Mouse (Mus musculus): ENCODE measurements around the gene Heatr4. TPM values are rescaled to one million over a fixed set of nuclear protein-coding genes. Genes with fewer than 3 reads are reported as not detected.
"Not testable (repeated sequence)": the region's sequence is repeated elsewhere in the genome, so short reads cannot be mapped to it uniquely, and the experiment has no call there.

The Heatr4 gene
- polyA plus RNA-seq, 1 experiment from 2014 or later: not detected

DNA sequence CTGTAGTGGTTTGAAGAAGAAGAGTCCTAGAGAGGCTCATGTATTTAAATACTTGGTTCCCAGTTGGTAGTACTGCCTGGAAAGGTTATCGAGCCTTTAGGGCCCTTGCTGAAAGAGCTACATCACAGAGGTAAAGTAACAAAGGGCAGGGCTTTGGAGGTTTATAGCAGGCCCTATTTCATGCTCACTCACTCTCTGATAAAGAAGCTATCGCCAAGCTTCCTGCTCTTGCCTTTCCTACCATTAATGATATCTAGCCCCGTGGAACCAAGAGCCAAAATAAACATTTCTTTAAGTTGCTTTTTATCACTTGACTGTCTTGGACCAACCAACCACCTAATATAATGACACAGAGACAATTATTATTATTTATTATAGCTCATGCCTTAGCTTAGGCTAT lies 15.8 kb upstream of the Heatr4 start:
- H3K4me3 ChIP-seq (ENCODE audit: low read length): no peak overlapping the region
- H3K27ac ChIP-seq (ENCODE audit: low read length): no peak overlapping the region
- H3K4me1 ChIP-seq (ENCODE audit: insufficient read depth, low read length): peaks cover 18% of the 10 kb centered on the region
- no peak for ATAC-seq (ENCODE audit: low FRiP score, low TSS enrichment)
- H3K9ac ChIP-seq (replicated peaks; ENCODE audit: low read length): no peak overlapping the region
- no peak overlapping the region for H3K4me2 ChIP-seq (replicated peaks; ENCODE audit: low read depth, low read length)
- WGBS: 16% methylated on average over 3 of the region's 3 CpGs
- no peaks in the 10 kb centered on the region for H3K27me3 ChIP-seq (ENCODE audit: insufficient read depth, low read length)
- H3K9me3 ChIP-seq (ENCODE audit: low read length): 0 out of 2 replicates have a peak, but pooled peaks cover 3% of the 10 kb centered on the region
- H3K36me3 ChIP-seq (ENCODE audit: insufficient read depth, low read length): no peaks in the 10 kb centered on the region

DNA sequence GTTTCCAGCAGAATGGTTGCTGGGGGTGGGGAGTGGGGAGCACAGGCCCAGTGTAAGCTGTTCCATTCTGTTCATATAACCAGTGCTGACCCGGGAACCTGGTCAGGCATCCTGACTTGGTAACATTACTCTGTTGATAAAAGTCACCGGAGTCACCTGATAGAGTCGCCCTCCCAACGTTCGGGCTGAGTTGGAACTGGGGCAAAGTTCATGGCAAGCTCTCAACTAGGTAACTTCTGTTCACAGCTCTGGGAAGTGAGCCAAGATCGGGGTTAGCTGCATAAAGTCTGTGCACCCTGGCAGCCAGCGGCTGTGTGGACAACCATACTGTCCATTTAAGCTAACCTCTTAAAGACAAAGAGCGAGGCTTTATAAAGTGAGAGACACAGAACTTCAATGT lies 14.6 kb upstream of the Heatr4 start:
- ATAC-seq (ENCODE audit: low FRiP score, low TSS enrichment): peak; percentile 74
- not testable (repeated sequence) for H3K9ac ChIP-seq (replicated peaks; ENCODE audit: low read length); H3K36me3 ChIP-seq (ENCODE audit: insufficient read depth, low read length); H3K4me3 ChIP-seq (ENCODE audit: low read length); H3K27ac ChIP-seq (ENCODE audit: low read length); H3K9me3 ChIP-seq (ENCODE audit: low read length); H3K4me2 ChIP-seq (replicated peaks; ENCODE audit: low read depth, low read length); H3K27me3 ChIP-seq (ENCODE audit: insufficient read depth, low read length)
- H3K4me1 ChIP-seq (ENCODE audit: insufficient read depth, low read length): peaks cover 18% of the 10 kb centered on the region
- WGBS: 18% methylated on average over 8 of the region's 8 CpGs

DNA sequence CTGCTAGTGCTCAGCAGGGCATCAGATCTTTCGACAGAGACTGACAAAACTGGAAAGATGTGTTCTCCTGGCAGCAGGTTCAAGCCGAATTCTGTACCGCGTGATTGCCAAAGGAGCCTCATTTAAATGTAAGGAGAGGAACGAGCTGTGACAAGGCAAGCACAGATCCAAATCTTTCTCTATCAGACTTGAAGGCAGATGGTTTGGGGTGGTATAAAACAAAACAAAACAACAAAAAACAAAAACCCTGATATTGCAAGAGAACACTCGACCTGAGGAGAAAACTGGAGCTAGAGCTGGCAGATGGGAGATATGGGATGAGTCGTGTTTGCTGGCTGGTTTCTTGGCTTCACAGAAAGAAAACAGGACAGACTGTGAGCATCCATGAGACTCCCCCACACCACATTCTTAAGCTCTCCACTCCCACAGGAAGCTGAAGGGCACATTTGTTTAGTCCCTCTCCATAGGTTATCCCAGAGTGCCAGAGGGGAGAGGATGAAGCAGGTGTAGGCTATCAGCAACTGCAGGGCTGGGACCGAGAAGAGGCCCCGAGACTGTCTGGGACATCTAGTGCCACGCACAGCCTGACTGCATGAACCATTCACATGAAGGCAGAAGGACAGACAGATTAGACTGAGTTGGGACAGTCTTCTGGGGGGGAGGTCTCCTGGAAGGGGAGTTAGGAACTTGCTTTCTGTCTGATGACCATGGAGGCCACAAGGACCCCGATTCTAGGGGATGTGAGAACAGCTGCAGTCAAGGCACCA lies 13.9 kb upstream of the Heatr4 start:
- Histone ChIP-seq H3K27ac (ENCODE audit: low read length) (peak overlapping the region; percentile 16; the same call in 1 of the 2 replicates), H3K36me3 (ENCODE audit: insufficient read depth, low read length) (0 out of 2 replicates have a peak, but pooled peaks cover 11% of the 10 kb centered on the region), H3K4me1 (ENCODE audit: insufficient read depth, low read length) (peaks cover 18% of the 10 kb centered on the region), H3K27me3 (ENCODE audit: insufficient read depth, low read length) (no peaks in the 10 kb centered on the region), H3K9me3 (ENCODE audit: low read length) (0 out of 2 replicates have a peak, but pooled peaks cover 3% of the 10 kb centered on the region), H3K4me2 (replicated peaks; ENCODE audit: low read depth, low read length) (no peak overlapping the region), H3K4me3 (ENCODE audit: low read length) (no peak overlapping the region), H3K9ac (replicated peaks; ENCODE audit: low read length) (no peak overlapping the region)
- WGBS: 33% methylated on average over 11 of the region's 11 CpGs
- ATAC-seq (ENCODE audit: low FRiP score, low TSS enrichment): peak; percentile 64

DNA sequence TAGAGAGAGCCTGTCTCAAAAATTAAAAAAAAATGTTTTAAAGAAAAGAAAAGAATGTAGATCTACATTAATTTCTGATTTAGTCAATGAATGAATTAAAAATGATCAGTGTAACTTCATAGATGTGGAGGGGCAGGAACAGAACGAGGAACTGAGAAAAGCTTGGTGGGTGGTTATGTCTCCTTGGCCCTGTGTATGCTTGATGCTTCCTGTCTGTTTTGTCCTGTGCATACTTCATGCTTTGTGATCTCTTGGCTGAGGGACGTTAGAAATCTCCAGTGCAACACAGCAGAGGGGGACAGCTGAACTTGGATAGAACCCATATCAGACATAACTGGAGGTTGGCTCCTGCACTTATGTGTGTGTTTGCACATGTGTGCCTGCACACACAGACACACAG lies 12.6 kb upstream of the Heatr4 start:
- ATAC-seq (ENCODE audit: low FRiP score, low TSS enrichment): no peak
- Histone ChIP-seq H3K36me3 (ENCODE audit: insufficient read depth, low read length) (0 out of 2 replicates have a peak, but pooled peaks cover 18% of the 10 kb centered on the region), H3K4me1 (ENCODE audit: insufficient read depth, low read length) (peaks cover 18% of the 10 kb centered on the region), H3K4me2 (replicated peaks; ENCODE audit: low read depth, low read length) (no peak overlapping the region), H3K27me3 (ENCODE audit: insufficient read depth, low read length) (no peaks in the 10 kb centered on the region), H3K9ac (replicated peaks; ENCODE audit: low read length) (no peak overlapping the region), H3K27ac (ENCODE audit: low read length) (no peak overlapping the region), H3K9me3 (ENCODE audit: low read length) (no peaks in the 10 kb centered on the region), H3K4me3 (ENCODE audit: low read length) (no peak overlapping the region)
- WGBS: 61% methylated on average over 2 of the region's 2 CpGs

DNA sequence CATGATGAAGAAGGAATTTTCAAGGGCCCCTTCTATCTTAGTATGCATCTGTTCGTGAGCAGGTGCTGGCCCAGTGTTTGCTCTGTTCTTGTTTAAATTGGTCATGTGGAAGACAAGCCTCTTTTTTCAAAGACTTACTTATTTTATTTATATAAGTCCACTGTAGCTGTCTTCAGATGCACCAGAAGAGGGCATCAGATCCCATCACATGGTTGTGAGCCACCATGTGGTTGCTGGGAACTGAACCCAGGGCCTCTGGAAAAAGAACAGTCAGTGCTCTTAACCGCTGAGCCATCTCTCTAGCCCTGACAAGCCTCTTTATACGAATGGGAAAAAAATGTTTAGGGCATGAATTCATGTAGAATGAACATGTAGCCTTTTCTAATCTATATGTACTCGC lies 4.7 kb upstream of the Heatr4 start:
- WGBS: 98% methylated on average over 4 of the region's 4 CpGs
- Histone ChIP-seq H3K4me2 (replicated peaks; ENCODE audit: low read depth, low read length) (no peak overlapping the region), H3K27me3 (ENCODE audit: insufficient read depth, low read length) (no peaks in the 10 kb centered on the region), H3K4me3 (ENCODE audit: low read length) (no peak overlapping the region; the same call in 1 of the 2 replicates), H3K9ac (replicated peaks; ENCODE audit: low read length) (no peak overlapping the region), H3K27ac (ENCODE audit: low read length) (no peak overlapping the region), H3K9me3 (ENCODE audit: low read length) (no peaks in the 10 kb centered on the region), H3K36me3 (ENCODE audit: insufficient read depth, low read length) (0 out of 2 replicates have a peak, but pooled peaks cover 17% of the 10 kb centered on the region), H3K4me1 (ENCODE audit: insufficient read depth, low read length) (peaks cover 13% of the 10 kb centered on the region; the same call in 1 of the 2 replicates)
- ATAC-seq (ENCODE audit: low FRiP score, low TSS enrichment): no peak

DNA sequence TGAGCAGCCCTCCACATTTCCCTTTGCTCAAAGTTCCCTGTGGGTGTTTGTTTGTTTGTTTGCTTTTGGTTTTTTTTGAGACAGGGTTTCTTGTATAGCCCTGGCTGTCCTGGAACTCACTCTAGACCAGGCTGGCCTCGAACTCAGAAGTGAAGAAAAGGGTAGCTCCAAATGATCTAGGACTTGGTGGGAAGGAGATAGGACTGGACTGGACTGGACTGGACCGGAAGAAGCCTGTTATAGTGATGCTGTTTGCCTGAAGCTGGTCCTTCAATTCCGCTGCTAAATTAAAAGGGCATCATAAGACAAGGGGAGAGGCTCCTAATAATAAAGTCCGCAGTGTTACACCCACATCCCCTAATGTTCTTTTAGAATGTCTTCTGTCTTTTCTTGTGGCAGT lies 3.8 kb upstream of the Heatr4 start:
- Histone ChIP-seq H3K27ac (ENCODE audit: low read length) (peak overlapping the region; percentile 93), H3K4me3 (ENCODE audit: low read length) (peak overlapping the region; percentile 59), H3K27me3 (ENCODE audit: insufficient read depth, low read length) (no peaks in the 10 kb centered on the region), H3K9ac (replicated peaks; ENCODE audit: low read length) (peak overlapping the region; percentile 83), H3K9me3 (ENCODE audit: low read length) (no peaks in the 10 kb centered on the region), H3K4me2 (replicated peaks; ENCODE audit: low read depth, low read length) (peak overlapping the region; percentile 57), H3K36me3 (ENCODE audit: insufficient read depth, low read length) (0 out of 2 replicates have a peak, but pooled peaks cover 10% of the 10 kb centered on the region), H3K4me1 (ENCODE audit: insufficient read depth, low read length) (peaks cover 13% of the 10 kb centered on the region; the same call in 1 of the 2 replicates)
- ATAC-seq (ENCODE audit: low FRiP score, low TSS enrichment): peak; percentile 46; the same call in 1 of the 2 replicates
- WGBS: 63% methylated on average over 4 of the region's 4 CpGs

DNA sequence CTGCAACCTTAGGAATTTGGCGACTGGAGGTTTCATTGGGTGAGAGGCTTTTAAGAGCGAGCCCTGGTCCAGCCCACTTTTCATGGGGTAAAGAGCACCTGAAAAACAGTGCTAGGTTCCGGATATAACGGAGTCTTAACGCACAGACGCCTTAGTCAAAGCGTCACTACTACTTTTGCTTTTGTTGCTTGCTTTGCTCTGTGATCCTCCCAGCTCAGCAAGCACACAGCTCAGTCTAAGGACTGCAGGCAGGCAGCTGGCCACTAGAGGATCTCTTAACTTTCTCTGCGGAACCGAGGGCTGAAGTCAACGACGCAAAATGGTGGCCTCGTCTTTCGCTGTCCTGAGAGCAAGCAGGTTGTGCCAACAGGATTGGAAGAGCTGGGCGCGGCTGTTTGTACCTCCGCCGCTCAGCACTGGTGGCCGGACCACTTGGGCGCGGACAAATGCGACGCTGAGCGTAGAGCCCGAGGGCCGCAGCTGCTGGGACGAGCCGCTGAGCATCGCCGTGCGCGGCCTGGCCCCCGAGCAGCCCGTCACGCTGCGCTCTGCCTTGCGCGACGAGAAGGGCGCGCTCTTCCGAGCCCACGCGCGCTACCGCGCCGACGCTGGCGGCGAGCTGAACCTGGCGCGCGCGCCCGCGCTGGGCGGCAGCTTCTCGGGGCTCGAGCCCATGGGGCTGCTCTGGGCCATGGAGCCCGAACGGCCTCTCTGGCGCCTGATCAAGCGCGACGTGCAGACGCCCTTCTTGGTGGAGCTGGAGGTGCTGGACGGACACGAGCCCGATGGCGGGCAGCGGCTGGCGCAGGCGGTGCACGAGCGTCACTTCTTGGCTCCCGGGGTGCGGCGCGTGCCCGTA lies 3.2 kb upstream of the Heatr4 start, which contains the start of gene Acot2:
Acot2 (plus strand) TSS at position 279 of the 859 bp plus-strand sequence.
- Histone ChIP-seq H3K9ac (replicated peaks; ENCODE audit: low read length) (peak within 1 kb of the TSS; percentile 83), H3K36me3 (ENCODE audit: insufficient read depth, low read length) (0 out of 2 replicates have a peak, but pooled peaks cover 3% of the 10 kb centered on the region), H3K4me1 (ENCODE audit: insufficient read depth, low read length) (peaks cover 13% of the 10 kb centered on the region; the same call in 1 of the 2 replicates), H3K27ac (ENCODE audit: low read length) (peak within 1 kb of the TSS; percentile 93), H3K4me3 (ENCODE audit: low read length) (peak within 1 kb of the TSS; percentile 59), H3K9me3 (ENCODE audit: low read length) (no peaks in the 10 kb centered on the region), H3K4me2 (replicated peaks; ENCODE audit: low read depth, low read length) (peak within 1 kb of the TSS; percentile 57), H3K27me3 (ENCODE audit: insufficient read depth, low read length) (no peaks in the 10 kb centered on the region)
- peak; percentile 92 for ATAC-seq (ENCODE audit: low FRiP score, low TSS enrichment)
- under 1% methylated on average over 80 of the region's 80 CpGs for WGBS

DNA sequence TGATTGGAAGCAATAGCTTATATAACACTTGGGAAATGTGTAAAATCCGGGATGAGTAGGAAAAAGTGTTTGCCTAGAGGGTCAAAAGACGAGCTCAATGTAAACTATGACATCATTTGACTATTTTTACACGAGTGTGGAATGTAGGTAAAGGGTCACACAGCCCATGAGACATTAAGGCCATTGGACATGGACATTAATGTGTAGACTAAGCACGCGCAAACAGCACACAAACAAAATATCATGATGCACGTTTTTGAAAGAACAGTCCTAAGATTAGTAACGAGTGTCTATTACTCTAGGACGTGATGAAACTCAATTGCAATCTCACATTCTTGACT lies 2.6 kb upstream of the Heatr4 start:
- Histone ChIP-seq H3K4me2 (replicated peaks; ENCODE audit: low read depth, low read length) (peak overlapping the region; percentile 57), H3K4me3 (ENCODE audit: low read length) (peak overlapping the region; percentile 59), H3K4me1 (ENCODE audit: insufficient read depth, low read length) (peaks cover 13% of the 10 kb centered on the region; the same call in 1 of the 2 replicates), H3K9ac (replicated peaks; ENCODE audit: low read length) (peak overlapping the region; percentile 83), H3K27me3 (ENCODE audit: insufficient read depth, low read length) (no peaks in the 10 kb centered on the region), H3K27ac (ENCODE audit: low read length) (peak overlapping the region; percentile 93), H3K9me3 (ENCODE audit: low read length) (no peaks in the 10 kb centered on the region), H3K36me3 (ENCODE audit: insufficient read depth, low read length) (0 out of 2 replicates have a peak, but pooled peaks cover 3% of the 10 kb centered on the region)
- no peak for ATAC-seq (ENCODE audit: low FRiP score, low TSS enrichment)
- WGBS: 20% methylated on average over 8 of the region's 8 CpGs

DNA sequence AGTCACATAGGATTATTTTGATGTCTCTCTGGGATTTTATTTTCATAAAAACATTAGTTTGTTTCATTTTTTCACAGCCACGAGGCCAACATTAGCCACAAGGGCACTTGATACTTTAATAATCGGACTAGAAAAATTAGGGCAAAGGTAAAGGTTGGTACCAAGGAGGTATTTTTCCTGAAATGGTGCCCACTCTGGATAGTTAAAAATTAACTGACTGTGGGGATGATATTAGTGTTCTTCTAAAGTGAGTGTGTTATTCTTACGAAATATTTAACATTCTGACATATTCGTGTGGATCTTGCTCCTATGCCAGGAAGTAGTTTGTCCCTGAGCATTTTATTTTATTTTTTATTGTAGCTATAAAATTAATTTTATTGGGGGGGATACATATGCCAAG lies 3.0 kb downstream of the Heatr4 start:
- ATAC-seq (ENCODE audit: low FRiP score, low TSS enrichment): no peak
- H3K4me1 ChIP-seq (ENCODE audit: insufficient read depth, low read length): peaks cover 1% of the 10 kb centered on the region; the same call in 1 of the 2 replicates
- no peak overlapping the region for H3K27ac ChIP-seq (ENCODE audit: low read length)
- H3K27me3 ChIP-seq (ENCODE audit: insufficient read depth, low read length): no peaks in the 10 kb centered on the region
- no peak overlapping the region for H3K4me3 ChIP-seq (ENCODE audit: low read length)
- no peak overlapping the region for H3K4me2 ChIP-seq (replicated peaks; ENCODE audit: low read depth, low read length)
- 81% methylated on average over 4 of the region's 4 CpGs for WGBS
- no peaks in the 10 kb centered on the region for H3K9me3 ChIP-seq (ENCODE audit: low read length)
- no peaks in the 10 kb centered on the region for H3K36me3 ChIP-seq (ENCODE audit: insufficient read depth, low read length)
- no peak overlapping the region for H3K9ac ChIP-seq (replicated peaks; ENCODE audit: low read length)
